Mouse (Mus musculus): ENCODE results near the gene Gm20696. TPM values are rescaled to one million over a fixed set of nuclear protein-coding genes. Genes with fewer than 3 reads are reported as not detected.

Gm20696 gene
- polyA plus RNA-seq, 1 experiment from 2014 or later, result 3.9 TPM

GRCm38 (mm10) chr6:99636121-99636520, 30.5 kb downstream of the Gm20696 start:
- no peak overlapping the region for H3K27ac ChIP-seq
- WGBS, result 70% methylated on average over 9 of the region's 9 CpGs
- H3K36me3 ChIP-seq (ENCODE audit: poor library complexity, severe bottlenecking), result 0 out of 2 replicates have a peak, but pooled peaks cover 25% of the 10 kb centered on the region
- no peaks in the 10 kb centered on the region for H3K27me3 ChIP-seq
- H3K4me2 ChIP-seq, result no peak overlapping the region
- H3K9me3 ChIP-seq (replicated peaks), result no peaks in the 10 kb centered on the region
- no peak overlapping the region for H3K9ac ChIP-seq
- H3K4me1 ChIP-seq, result peaks cover 17% of the 10 kb centered on the region
- no peak for ATAC-seq
- H3K4me3 ChIP-seq, result no peak overlapping the region

- Histone ChIP-seq H3K4me3 (no peak overlapping the region), H3K36me3 (ENCODE audit: poor library complexity, severe bottlenecking) (peaks cover 16% of the 10 kb centered on the region; the same call in 1 of the 2 replicates), H3K4me1 (peaks cover 17% of the 10 kb centered on the region), H3K27ac (no peak overlapping the region), H3K4me2 (no peak overlapping the region), H3K9ac (no peak overlapping the region), H3K9me3 (replicated peaks) (no peaks in the 10 kb centered on the region), H3K27me3 (no peaks in the 10 kb centered on the region)
- no peak for ATAC-seq
- WGBS, result 93% methylated on average over 32 of the region's 32 CpGs
Observed at GRCm38 (mm10) chr6:99632121-99632980, 34.2 kb downstream of the Gm20696 start.

GRCm38 (mm10) chr6:99631637-99632036, 35.0 kb downstream of the Gm20696 start:
- 83% methylated on average over 5 of the region's 5 CpGs for whole genome bisulfite sequencing
- peaks cover 15% of the 10 kb centered on the region for H3K4me1 ChIP-seq

GRCm38 (mm10) chr6:99629726-99630458, 36.7 kb downstream of the Gm20696 start:
- Histone ChIP-seq H3K4me2 (no peak overlapping the region), H3K9ac (no peak overlapping the region), H3K9me3 (replicated peaks) (no peaks in the 10 kb centered on the region), H3K4me1 (peaks cover 19% of the 10 kb centered on the region), H3K27ac (no peak overlapping the region), H3K4me3 (no peak overlapping the region), H3K36me3 (ENCODE audit: poor library complexity, severe bottlenecking) (peaks cover 16% of the 10 kb centered on the region; the same call in 1 of the 2 replicates), H3K27me3 (no peaks in the 10 kb centered on the region)
- 73% methylated on average over 8 of the region's 8 CpGs for WGBS
- no peak for ATAC-seq

More at GRCm38 (mm10) chr6:99631637-99632036, 35.0 kb downstream of the Gm20696 start:
- no peak for ATAC-seq
- H3K27ac ChIP-seq, result no peak overlapping the region
- H3K9me3 ChIP-seq (replicated peaks), result no peaks in the 10 kb centered on the region
- no peaks in the 10 kb centered on the region for H3K27me3 ChIP-seq
- H3K9ac ChIP-seq, result no peak overlapping the region
- H3K4me2 ChIP-seq, result no peak overlapping the region
- no peak overlapping the region for H3K4me3 ChIP-seq
- H3K36me3 ChIP-seq (ENCODE audit: poor library complexity, severe bottlenecking), result peaks cover 16% of the 10 kb centered on the region; the same call in 1 of the 2 replicates

GRCm38 (mm10) chr6:99626347-99626746, 40.2 kb downstream of the Gm20696 start:
- peaks cover 26% of the 10 kb centered on the region for H3K4me1 ChIP-seq
- H3K9me3 ChIP-seq (replicated peaks), result no peaks in the 10 kb centered on the region
- no peak for ATAC-seq
- no peak overlapping the region for H3K4me3 ChIP-seq
- no peak overlapping the region for H3K9ac ChIP-seq
- H3K4me2 ChIP-seq, result no peak overlapping the region
- WGBS, result 10% methylated on average over 2 of the region's 2 CpGs
- H3K36me3 ChIP-seq (ENCODE audit: poor library complexity, severe bottlenecking), result peaks cover 5% of the 10 kb centered on the region; the same call in 1 of the 2 replicates
- no peaks in the 10 kb centered on the region for H3K27me3 ChIP-seq
- H3K27ac ChIP-seq, result no peak overlapping the region

- Histone ChIP-seq H3K4me2 (no peak overlapping the region; the same call in 1 of the 2 replicates), H3K27ac (no peak overlapping the region), H3K27me3 (no peaks in the 10 kb centered on the region), H3K36me3 (ENCODE audit: poor library complexity, severe bottlenecking) (peaks cover 5% of the 10 kb centered on the region; the same call in 1 of the 2 replicates), H3K9ac (no peak overlapping the region), H3K4me3 (no peak overlapping the region), H3K4me1 (peaks cover 26% of the 10 kb centered on the region), H3K9me3 (replicated peaks) (no peaks in the 10 kb centered on the region)
- WGBS, result 15% methylated on average over 7 of the region's 7 CpGs
- ATAC-seq, result no peak
Observed at GRCm38 (mm10) chr6:99625803-99626202, 40.8 kb downstream of the Gm20696 start.

GRCm38 (mm10) chr6:99625306-99625705, 41.3 kb downstream of the Gm20696 start:
- Histone ChIP-seq H3K36me3 (ENCODE audit: poor library complexity, severe bottlenecking) (peaks cover 5% of the 10 kb centered on the region; the same call in 1 of the 2 replicates), H3K27me3 (no peaks in the 10 kb centered on the region), H3K27ac (no peak overlapping the region), H3K4me1 (peaks cover 26% of the 10 kb centered on the region), H3K4me2 (no peak overlapping the region; the same call in 1 of the 2 replicates), H3K4me3 (no peak overlapping the region), H3K9me3 (replicated peaks) (no peaks in the 10 kb centered on the region), H3K9ac (no peak overlapping the region)
- ATAC-seq, result no peak
- WGBS, result 28% methylated on average over 7 of the region's 7 CpGs

GRCm38 (mm10) chr6:99624542-99624941, 42.1 kb downstream of the Gm20696 start:
- no peak for ATAC-seq
- Histone ChIP-seq H3K9ac (no peak overlapping the region), H3K9me3 (replicated peaks) (no peaks in the 10 kb centered on the region), H3K27ac (no peak overlapping the region), H3K36me3 (ENCODE audit: poor library complexity, severe bottlenecking) (peaks cover 5% of the 10 kb centered on the region; the same call in 1 of the 2 replicates), H3K4me3 (no peak overlapping the region), H3K4me2 (no peak overlapping the region), H3K4me1 (peaks cover 26% of the 10 kb centered on the region), H3K27me3 (no peaks in the 10 kb centered on the region)
- 85% methylated on average over 3 of the region's 3 CpGs for WGBS

- Histone ChIP-seq H3K4me1 (peaks cover 26% of the 10 kb centered on the region), H3K9me3 (replicated peaks) (no peaks in the 10 kb centered on the region), H3K36me3 (ENCODE audit: poor library complexity, severe bottlenecking) (peaks cover under 1% of the 10 kb centered on the region; the same call in 1 of the 2 replicates), H3K4me3 (no peak overlapping the region), H3K27me3 (no peaks in the 10 kb centered on the region), H3K4me2 (no peak overlapping the region), H3K27ac (no peak overlapping the region), H3K9ac (no peak overlapping the region)
- ATAC-seq, result peak; percentile 63
- WGBS, result 10% methylated on average over 6 of the region's 6 CpGs
Observed at GRCm38 (mm10) chr6:99623641-99624040, 43.0 kb downstream of the Gm20696 start.

GRCm38 (mm10) chr6:99621167-99621566, 45.4 kb downstream of the Gm20696 start:
- H3K4me3 ChIP-seq, result no peak overlapping the region
- ATAC-seq, result no peak
- H3K9ac ChIP-seq, result no peak overlapping the region
- no peak overlapping the region for H3K27ac ChIP-seq
- H3K27me3 ChIP-seq, result no peaks in the 10 kb centered on the region
- peaks cover 16% of the 10 kb centered on the region for H3K4me1 ChIP-seq
- WGBS, result 86% methylated on average over 4 of the region's 4 CpGs
- no peaks in the 10 kb centered on the region for H3K9me3 ChIP-seq (replicated peaks)
- H3K4me2 ChIP-seq, result no peak overlapping the region
- no peaks in the 10 kb centered on the region for H3K36me3 ChIP-seq (ENCODE audit: poor library complexity, severe bottlenecking)

GRCm38 (mm10) chr6:99620471-99620870, 46.1 kb downstream of the Gm20696 start:
- Histone ChIP-seq H3K9me3 (replicated peaks) (no peaks in the 10 kb centered on the region), H3K36me3 (ENCODE audit: poor library complexity, severe bottlenecking) (no peaks in the 10 kb centered on the region), H3K4me1 (peaks cover 14% of the 10 kb centered on the region), H3K27me3 (no peaks in the 10 kb centered on the region), H3K27ac (no peak overlapping the region), H3K4me2 (no peak overlapping the region), H3K9ac (no peak overlapping the region), H3K4me3 (no peak overlapping the region)
- 81% methylated on average over 7 of the region's 7 CpGs for WGBS
- ATAC-seq, result no peak

- no peaks in the 10 kb centered on the region for H3K9me3 ChIP-seq (replicated peaks)
- H3K4me1 ChIP-seq, result peaks cover 17% of the 10 kb centered on the region
- H3K27me3 ChIP-seq, result no peaks in the 10 kb centered on the region; the same call in 1 of the 2 replicates
- ATAC-seq, result no peak
- H3K4me3 ChIP-seq, result no peak overlapping the region
- no peak overlapping the region for H3K27ac ChIP-seq
- no peaks in the 10 kb centered on the region for H3K36me3 ChIP-seq (ENCODE audit: poor library complexity, severe bottlenecking)
- H3K4me2 ChIP-seq, result no peak overlapping the region
- H3K9ac ChIP-seq, result no peak overlapping the region
- 77% methylated on average over 8 of the region's 8 CpGs for WGBS
Observed at GRCm38 (mm10) chr6:99619964-99620363, 46.6 kb downstream of the Gm20696 start.
